Comparison of ENCODE assay signal across 10 mouse cellular contexts in genomic region chr19:14599851-14600251, GRCm38 (mm10). TPM values are rescaled to one million over a fixed set of nuclear protein-coding genes. Genes with fewer than 3 reads are reported as not detected.
DNase-seq lines count a peak whose midpoint lies in the region; ATAC-seq and TF ChIP-seq lines count a peak whose summit lies in the region.
"Had no signal": no experiment of that assay in that cellular context is flagged by ENCODE, and none has a peak within 500 bp of the region (broad histone marks: within the 10 kb centered on the region; RNA-seq: fewer than 3 reads in every experiment).

No protein-coding gene starts in this region.

- H3K9ac ChIP-seq in forebrain, embryonic 14.5 days (ENCODE audit: low read length): no peak overlapping the region
- H3K9ac ChIP-seq in liver, embryonic 16.5 days (ENCODE audit: low read depth, low read length): no peak overlapping the region

- WGBS in forebrain, embryonic 10.5 days: 51% methylated on average over 8 of the region's 8 CpGs
- 52% methylated on average over 8 of the region's 8 CpGs for WGBS in forebrain, embryonic 14.5 days
- 58% methylated on average over 8 of the region's 8 CpGs for WGBS in lung, adult 2 months
- WGBS in liver, embryonic 16.5 days (ENCODE audit: insufficient replicate concordance): 29% methylated on average over 8 of the region's 8 CpGs

- DNase-seq in forebrain, embryonic 10.5 days (ENCODE audit: extremely low spot score, low spot score): no peak
- no peak for DNase-seq in forebrain, embryonic 14.5 days (ENCODE audit: low spot score)
- peak; percentile 11 for DNase-seq in lung, adult 2 months
- DNase-seq in lung, postnatal 4 days: no peak
- peak; percentile 16 for DNase-seq in embryo, embryonic 9.5 days (ENCODE audit: extremely low spot score)
- no peak for DNase-seq in layer of hippocampus, adult 8-10 months (ENCODE audit: low spot score in 2 of 2)
- no peak for DNase-seq in urinary bladder, postnatal 14 days (ENCODE audit: low spot score)

- 0 out of 2 replicates have a peak overlapping the region, but pooled peaks have one; percentile 6 for H3K4me3 ChIP-seq in forebrain, embryonic 10.5 days
- H3K4me3 ChIP-seq in forebrain, embryonic 14.5 days (ENCODE audit: low read depth, low read length): no peak overlapping the region
- no peak overlapping the region for H3K4me3 ChIP-seq in lung, adult 2 months (replicated peaks; ENCODE audit: extremely low read depth, low read depth, low read length)
- no peak overlapping the region for H3K4me3 ChIP-seq in liver, embryonic 16.5 days (ENCODE audit: low read depth, low read length)

- H3K4me2 ChIP-seq in forebrain, embryonic 14.5 days (ENCODE audit: low read length): no peak overlapping the region
- H3K4me2 ChIP-seq in liver, embryonic 16.5 days (ENCODE audit: low read depth, low read length): peak overlapping the region; percentile 95

- no peak for TF ChIP-seq CTCF in lung, adult 2 months (IDR thresholded peaks at IDR 0.05; ENCODE audit: insufficient read depth, low read length)

- no peaks in the 10 kb centered on the region; the same call in 1 of the 2 replicates for H3K36me3 ChIP-seq in forebrain, embryonic 10.5 days (replicated peaks)
- no peaks in the 10 kb centered on the region for H3K36me3 ChIP-seq in forebrain, embryonic 14.5 days (ENCODE audit: control insufficient read depth, insufficient read depth, low read length)
- H3K36me3 ChIP-seq in liver, embryonic 16.5 days (ENCODE audit: control insufficient read depth, insufficient read depth): no peaks in the 10 kb centered on the region
- H3K36me3 ChIP-seq: neural tube, embryonic 13.5 days had no signal

- TF ChIP-seq POLR2A in lung, adult 2 months (IDR thresholded peaks at IDR 0.05; ENCODE audit: borderline replicate concordance, extremely low read depth, low read depth, low read length): no peak

- peaks cover 41% of the 10 kb centered on the region for H3K4me1 ChIP-seq in forebrain, embryonic 10.5 days
- peaks cover 4% of the 10 kb centered on the region; the same call in 1 of the 2 replicates for H3K4me1 ChIP-seq in forebrain, embryonic 14.5 days (ENCODE audit: control insufficient read depth, insufficient read depth, low read length)
- H3K4me1 ChIP-seq in lung, adult 2 months (ENCODE audit: control insufficient read depth, insufficient read depth, low read length): peaks cover 7% of the 10 kb centered on the region; the same call in 1 of the 2 replicates
- H3K4me1 ChIP-seq in liver, embryonic 16.5 days (ENCODE audit: control insufficient read depth, low read depth, low read length): peaks cover 20% of the 10 kb centered on the region

- H3K27ac ChIP-seq in forebrain, embryonic 10.5 days: no peak overlapping the region
- no peak overlapping the region for H3K27ac ChIP-seq in forebrain, embryonic 14.5 days (ENCODE audit: low read depth, low read length)
- H3K27ac ChIP-seq in liver, embryonic 16.5 days (ENCODE audit: low read length): no peak overlapping the region

- no peaks in the 10 kb centered on the region for H3K9me3 ChIP-seq in forebrain, embryonic 10.5 days
- H3K9me3 ChIP-seq in forebrain, embryonic 14.5 days (replicated peaks; ENCODE audit: control insufficient read depth, low read length): no peaks in the 10 kb centered on the region
- no peaks in the 10 kb centered on the region for H3K9me3 ChIP-seq in liver, embryonic 16.5 days (replicated peaks; ENCODE audit: control insufficient read depth, low read length)
- H3K9me3 ChIP-seq: neural tube, embryonic 13.5 days had no signal

- peaks cover 43% of the 10 kb centered on the region for H3K27me3 ChIP-seq in forebrain, embryonic 10.5 days (ENCODE audit: poor library complexity, severe bottlenecking)
- 0 out of 2 replicates have a peak, but pooled peaks cover 5% of the 10 kb centered on the region for H3K27me3 ChIP-seq in forebrain, embryonic 14.5 days (replicated peaks; ENCODE audit: control insufficient read depth, insufficient read depth, low read length)
- no peaks in the 10 kb centered on the region; the same call in 1 of the 2 replicates for H3K27me3 ChIP-seq in liver, embryonic 16.5 days (ENCODE audit: control insufficient read depth, insufficient read depth, low read depth, low read length)

- no peak for ATAC-seq in forebrain, embryonic 14.5 days
- ATAC-seq in liver, embryonic 16.5 days (ENCODE audit: low read depth): no peak
- ATAC-seq: inflammation-experienced regulatory T-cells, adult 6 months had no signal

RNA-seq across cellular contexts. Expression of gene Tle4, which starts 2.0 kb away (rescaled TPM):
- 24.1 and 24.5 TPM in 2 replicates for polyA plus RNA-seq in forebrain, embryonic 10.5 days (2016; fragmentation: Nextera tagmentation; extraction: Ambion mirVana)
- 28.9 and 30.3 TPM in 2 replicates for polyA plus RNA-seq in forebrain, embryonic 14.5 days (2014; fragmentation: Nextera tagmentation; extraction: Ambion mirVana)
- polyA plus RNA-seq in lung, adult 2 months (2012; rRNA removed): 13.2 and 16.0 TPM in 2 replicates
- polyA plus RNA-seq in liver, embryonic 16.5 days (2015; fragmentation: Nextera tagmentation; extraction: Ambion mirVana): 2.9 and 3.1 TPM in 2 replicates
- 10 to 100 TPM; 42.1 to 45.0 (median 43.4) TPM for total RNA-seq in layer of hippocampus, adult 8-10 months (2022)

Comparison
In these comparisons a context has a peak if more than half of its experiments do, and no peak if none do; other contexts are left out.
1. DNase-seq: peak in lung, adult 2 months (single experiment) and embryo, embryonic 9.5 days (single experiment); none in forebrain, embryonic 10.5 days (single experiment), forebrain, embryonic 14.5 days (single experiment), lung, postnatal 4 days (0 of 2), layer of hippocampus, adult 8-10 months (0 of 2) and urinary bladder, postnatal 14 days (single experiment).